Comparison of ENCODE assay signal across 8 mouse cellular contexts in genomic region chr5:92434070-92434469, GRCm38 (mm10). TPM values are rescaled to one million over a fixed set of nuclear protein-coding genes. Genes with fewer than 3 reads are reported as not detected.
DNase-seq lines count a peak whose midpoint lies in the region; ATAC-seq and TF ChIP-seq lines count a peak whose summit lies in the region.

No protein-coding gene starts in this region.

- H3K4me1 ChIP-seq in lung, embryonic 14.5 days (ENCODE audit: insufficient read depth), result peaks cover 4% of the 10 kb centered on the region
- H3K4me1 ChIP-seq in hindbrain, embryonic 13.5 days (replicated peaks), result peaks cover 15% of the 10 kb centered on the region
- H3K4me1 ChIP-seq in midbrain, postnatal 0 days (ENCODE audit: insufficient read depth, low read length), result no peaks in the 10 kb centered on the region; the same call in 1 of the 2 replicates

- peak overlapping the region; percentile 97 for H3K4me3 ChIP-seq in lung, embryonic 14.5 days (ENCODE audit: low read depth, low read length)
- peak overlapping the region; percentile 97 for H3K4me3 ChIP-seq in hindbrain, embryonic 13.5 days
- H3K4me3 ChIP-seq in midbrain, postnatal 0 days (ENCODE audit: low read depth, low read length), result peak overlapping the region; percentile 97

- H3K36me3 ChIP-seq in lung, embryonic 14.5 days (ENCODE audit: insufficient read depth), result peaks cover 6% of the 10 kb centered on the region
- peaks cover 9% of the 10 kb centered on the region for H3K36me3 ChIP-seq in hindbrain, embryonic 13.5 days
- 0 out of 2 replicates have a peak, but pooled peaks cover 2% of the 10 kb centered on the region for H3K36me3 ChIP-seq in midbrain, postnatal 0 days (ENCODE audit: insufficient read depth, low read length)

- no peak for ATAC-seq in lung, embryonic 14.5 days (ENCODE audit: insufficient read depth)
- ATAC-seq in hindbrain, embryonic 13.5 days (ENCODE audit: low FRiP score), result no peak
- no peak for ATAC-seq in midbrain, postnatal 0 days (ENCODE audit: low FRiP score)
- ATAC-seq in megakaryocyte progenitor cell, adult 5-6 weeks (replicated peaks; ENCODE audit: poor library complexity), result no peak

- H3K4me2 ChIP-seq in lung, embryonic 14.5 days, result peak overlapping the region; percentile 86
- peak overlapping the region; percentile 80 for H3K4me2 ChIP-seq in hindbrain, embryonic 13.5 days
- H3K4me2 ChIP-seq in midbrain, postnatal 0 days (ENCODE audit: low read depth, low read length, poor library complexity, severe bottlenecking), result peak overlapping the region; percentile 91

- intact Hi-C loops in left cerebral cortex, postnatal 36 days (cut with DNase I), result loop anchor here (5.0 kb wide), 1 partner anchor 73 kb away; the partner anchor contains the start of gene Scarb2
- intact Hi-C loops in left cerebral cortex, postnatal 14 days (cut with DNase I), result no loop called here

- 1% methylated on average over 12 of the region's 12 CpGs for WGBS in lung, embryonic 14.5 days
- WGBS in hindbrain, embryonic 13.5 days, result 2% methylated on average over 12 of the region's 12 CpGs
- under 1% methylated on average over 12 of the region's 12 CpGs for WGBS in midbrain, postnatal 0 days

- no peak for TF ChIP-seq CTCF in lung, embryonic 14.5 days (IDR thresholded peaks at IDR 0.05; ENCODE audit: low read depth)
- no peak for TF ChIP-seq CTCF in midbrain, postnatal 0 days (IDR thresholded peaks at IDR 0.05)

- H3K27me3 ChIP-seq in lung, embryonic 14.5 days (ENCODE audit: insufficient read depth, low read length), result no peaks in the 10 kb centered on the region
- H3K27me3 ChIP-seq in hindbrain, embryonic 13.5 days, result no peaks in the 10 kb centered on the region
- H3K27me3 ChIP-seq in midbrain, postnatal 0 days (ENCODE audit: insufficient read depth, low read length), result no peaks in the 10 kb centered on the region

- peak; percentile 16 for DNase-seq in lung, embryonic 14.5 days
- DNase-seq in lung, postnatal 36 days, result no peak
- peak; percentile 34 for DNase-seq in embryo, embryonic 10.5 days (ENCODE audit: low spot score)
- no peak for DNase-seq in midbrain, postnatal 0 days (ENCODE audit: low spot score)
- no peak for DNase-seq in left cerebral cortex, postnatal 36 days (ENCODE audit: low spot score in 2 of 2)
- DNase-seq in left cerebral cortex, postnatal 14 days (ENCODE audit: low spot score in 2 of 2), result no peak

- H3K9ac ChIP-seq in lung, embryonic 14.5 days, result peak overlapping the region; percentile 96
- H3K9ac ChIP-seq in hindbrain, embryonic 13.5 days, result peak overlapping the region; percentile 96
- peak overlapping the region; percentile 91 for H3K9ac ChIP-seq in midbrain, postnatal 0 days (replicated peaks; ENCODE audit: low read length, poor library complexity, severe bottlenecking)

- no peaks in the 10 kb centered on the region for H3K9me3 ChIP-seq in lung, embryonic 14.5 days (ENCODE audit: low read depth, low read length)
- no peaks in the 10 kb centered on the region for H3K9me3 ChIP-seq in hindbrain, embryonic 13.5 days
- H3K9me3 ChIP-seq in midbrain, postnatal 0 days (ENCODE audit: low read length), result no peaks in the 10 kb centered on the region

- peak overlapping the region; percentile 90; the same call in 1 of the 2 replicates for H3K27ac ChIP-seq in lung, embryonic 14.5 days (ENCODE audit: low read depth)
- H3K27ac ChIP-seq in hindbrain, embryonic 13.5 days, result peak overlapping the region; percentile 83; the same call in 1 of the 2 replicates
- H3K27ac ChIP-seq in midbrain, postnatal 0 days (ENCODE audit: low read depth, low read length), result no peak overlapping the region

RNA-seq across cellular contexts. Expression of gene Nup54, which starts 0.9 kb away (rescaled TPM):
- 57.8 and 61.9 TPM in 2 replicates for polyA plus RNA-seq in lung, embryonic 14.5 days (2014; fragmentation: Nextera tagmentation; extraction: Ambion mirVana)
- polyA plus RNA-seq in hindbrain, embryonic 13.5 days (2015; fragmentation: Nextera tagmentation; extraction: Ambion mirVana), result 51.0 and 56.7 TPM in 2 replicates
- 91.8 and 145 TPM in 2 replicates for total RNA-seq in midbrain, postnatal 0 days (2014; rRNA removed)
- 52.1 and 52.6 TPM in 2 replicates for polyA plus RNA-seq in midbrain, postnatal 0 days (2015; fragmentation: Nextera tagmentation; extraction: Ambion mirVana)
- 78.1 and 96.0 TPM in 2 replicates for total RNA-seq in megakaryocyte progenitor cell, adult 5-6 weeks (2015)
- 75.8 and 82.2 TPM in 2 replicates for total RNA-seq in megakaryocyte progenitor cell, adult 5-6 weeks (2017)
- total RNA-seq in left cerebral cortex, postnatal 36 days (2021), result 10 to 100 TPM; 25.3 to 28.5 TPM
- 10 to 100 TPM; 25.6 to 29.5 TPM for total RNA-seq in left cerebral cortex, postnatal 14 days (2021)

Comparison
In these comparisons a context has a peak if more than half of its experiments do, and no peak if none do; other contexts are left out.
1. DNase-seq: peak in lung, embryonic 14.5 days (single experiment) and embryo, embryonic 10.5 days (single experiment); none in lung, postnatal 36 days (single experiment), midbrain, postnatal 0 days (single experiment), left cerebral cortex, postnatal 36 days (0 of 2) and left cerebral cortex, postnatal 14 days (0 of 2).
2. Peak in every context shown above with its lines, with median percentiles within 50 percentile points of each other: H3K4me2 ChIP-seq, H3K4me3 ChIP-seq and H3K9ac ChIP-seq.